ENCODE assay signal across 30 mouse cellular contexts in the genomic region with DNA sequence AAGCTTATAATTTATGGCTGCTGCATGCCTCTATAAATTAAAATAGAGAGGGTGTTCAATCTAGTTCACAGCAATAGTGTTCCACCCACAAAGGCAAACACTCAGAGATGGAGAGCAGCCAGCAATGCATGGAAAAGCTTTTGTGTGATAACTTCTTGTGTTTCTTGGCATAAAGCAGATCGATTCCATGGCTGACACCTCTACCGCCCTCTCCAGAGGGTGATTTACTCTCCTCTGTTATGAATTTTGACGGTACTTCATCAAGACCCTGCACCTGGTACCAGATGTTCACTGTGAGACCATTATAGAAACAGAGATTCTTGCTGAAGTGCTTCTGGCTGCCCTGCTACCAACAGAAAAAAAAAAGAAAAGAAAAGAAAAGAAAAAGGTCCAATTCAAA. TPM values are rescaled to one million over a fixed set of nuclear protein-coding genes. Genes with fewer than 3 reads are reported as not detected.
DNase-seq lines count a peak whose midpoint lies in the region; ATAC-seq and TF ChIP-seq lines count a peak whose summit lies in the region.
"Had no signal": no experiment of that assay in that cellular context is flagged by ENCODE, and none has a peak within 500 bp of the region (broad histone marks: within the 10 kb centered on the region; RNA-seq: fewer than 3 reads in every experiment).

No protein-coding gene starts in this region.

- H3K27ac ChIP-seq in hindbrain, embryonic 13.5 days: 0 out of 2 replicates have a peak overlapping the region, but pooled peaks have one; percentile 23
- no peak overlapping the region for H3K27ac ChIP-seq in hindbrain, postnatal 0 days
- H3K27ac ChIP-seq in neural tube, embryonic 12.5 days: no peak overlapping the region
- H3K27ac ChIP-seq in neural tube, embryonic 15.5 days (replicated peaks): no peak overlapping the region
- H3K27ac ChIP-seq: embryonic facial prominence, embryonic 15.5 days; forebrain, embryonic 13.5 days; midbrain, embryonic 13.5 days; stomach, embryonic 15.5 days had no signal

- peak; percentile 63; the same call in 1 of the 2 replicates for ATAC-seq in hindbrain, embryonic 13.5 days (ENCODE audit: low FRiP score)
- no peak for ATAC-seq in hindbrain, postnatal 0 days
- peak; percentile 58; the same call in 1 of the 2 replicates for ATAC-seq in neural tube, embryonic 12.5 days (ENCODE audit: low FRiP score, low read depth)
- peak; percentile 59 for ATAC-seq in neural tube, embryonic 15.5 days (ENCODE audit: low FRiP score)
- ATAC-seq: activated CD4-positive, CD25-positive, alpha-beta regulatory T cell, adult 4 months; forebrain, embryonic 13.5 days; intestine, postnatal 0 days; midbrain, embryonic 13.5 days had no signal

- peak; percentile 13 for DNase-seq in embryo, embryonic 11.5 days (ENCODE audit: low read depth, low spot score)
- DNase-seq in embryo, embryonic 11 days: no peak
- DNase-seq in hindbrain, postnatal 0 days (ENCODE audit: low spot score): no peak
- no peak for DNase-seq in neural tube, embryonic 10.5 days (ENCODE audit: extremely low spot score, low spot score)
- no peak for DNase-seq in retina, postnatal 1 day
- DNase-seq: adrenal gland, adult 2 months; cerebellum, adult 11 months; cerebellum, adult 9-10 months; cerebellum, postnatal 36 days; gastrocnemius, postnatal 14 days; heart, postnatal 36 days; kidney, adult 9 months; kidney, postnatal 10 days; layer of hippocampus, postnatal 36 days; lung, postnatal 36 days; right cerebral cortex, postnatal 25 days had no signal

- H3K9me3 ChIP-seq in hindbrain, embryonic 13.5 days: no peaks in the 10 kb centered on the region
- no peaks in the 10 kb centered on the region for H3K9me3 ChIP-seq in hindbrain, postnatal 0 days (ENCODE audit: low read length)
- H3K9me3 ChIP-seq in neural tube, embryonic 12.5 days: no peaks in the 10 kb centered on the region
- H3K9me3 ChIP-seq in neural tube, embryonic 15.5 days (replicated peaks): no peaks in the 10 kb centered on the region
- H3K9me3 ChIP-seq: embryonic facial prominence, embryonic 15.5 days; forebrain, embryonic 13.5 days; megakaryocyte, embryonic 14.5 days; midbrain, embryonic 13.5 days; stomach, embryonic 15.5 days had no signal

- peaks cover 3% of the 10 kb centered on the region; the same call in 1 of the 2 replicates for H3K4me1 ChIP-seq in hindbrain, embryonic 13.5 days (replicated peaks)
- no peaks in the 10 kb centered on the region for H3K4me1 ChIP-seq in hindbrain, postnatal 0 days (ENCODE audit: insufficient read depth, low read length)
- no peaks in the 10 kb centered on the region for H3K4me1 ChIP-seq in neural tube, embryonic 12.5 days
- H3K4me1 ChIP-seq in neural tube, embryonic 15.5 days: peaks cover 6% of the 10 kb centered on the region; the same call in 1 of the 2 replicates
- H3K4me1 ChIP-seq: embryonic facial prominence, embryonic 15.5 days; forebrain, embryonic 13.5 days; megakaryocyte, embryonic 14.5 days; midbrain, embryonic 13.5 days; stomach, embryonic 15.5 days had no signal

- H3K27me3 ChIP-seq in hindbrain, embryonic 13.5 days: no peaks in the 10 kb centered on the region
- H3K27me3 ChIP-seq in hindbrain, postnatal 0 days (ENCODE audit: insufficient read depth, low read length): no peaks in the 10 kb centered on the region
- no peaks in the 10 kb centered on the region for H3K27me3 ChIP-seq in neural tube, embryonic 12.5 days (replicated peaks)
- H3K27me3 ChIP-seq in neural tube, embryonic 15.5 days (replicated peaks): no peaks in the 10 kb centered on the region
- H3K27me3 ChIP-seq: CH12.LX; embryonic facial prominence, embryonic 15.5 days; forebrain, embryonic 13.5 days; midbrain, embryonic 13.5 days; stomach, embryonic 15.5 days had no signal

- no peak overlapping the region for H3K4me3 ChIP-seq in hindbrain, embryonic 13.5 days
- H3K4me3 ChIP-seq in hindbrain, postnatal 0 days (ENCODE audit: low read length): no peak overlapping the region
- H3K4me3 ChIP-seq in neural tube, embryonic 12.5 days: no peak overlapping the region
- no peak overlapping the region for H3K4me3 ChIP-seq in neural tube, embryonic 15.5 days (replicated peaks)
- H3K4me3 ChIP-seq: embryonic facial prominence, embryonic 15.5 days; forebrain, embryonic 13.5 days; megakaryocyte, embryonic 14.5 days; midbrain, embryonic 13.5 days; stomach, embryonic 15.5 days had no signal

- TF ChIP-seq CTCF in hindbrain, postnatal 0 days (IDR thresholded peaks at IDR 0.05; ENCODE audit: low read depth): no peak

- H3K9ac ChIP-seq in hindbrain, embryonic 13.5 days: no peak overlapping the region
- H3K9ac ChIP-seq in hindbrain, postnatal 0 days (replicated peaks; ENCODE audit: low read length): no peak overlapping the region
- no peak overlapping the region for H3K9ac ChIP-seq in neural tube, embryonic 12.5 days
- H3K9ac ChIP-seq in neural tube, embryonic 15.5 days (replicated peaks): no peak overlapping the region
- H3K9ac ChIP-seq: embryonic facial prominence, embryonic 15.5 days; forebrain, embryonic 13.5 days; midbrain, embryonic 13.5 days; stomach, embryonic 15.5 days had no signal

- H3K36me3 ChIP-seq in hindbrain, embryonic 13.5 days: no peaks in the 10 kb centered on the region
- H3K36me3 ChIP-seq in hindbrain, postnatal 0 days (ENCODE audit: insufficient read depth, low read length): no peaks in the 10 kb centered on the region
- no peaks in the 10 kb centered on the region for H3K36me3 ChIP-seq in neural tube, embryonic 12.5 days
- no peaks in the 10 kb centered on the region for H3K36me3 ChIP-seq in neural tube, embryonic 15.5 days
- H3K36me3 ChIP-seq: embryonic facial prominence, embryonic 15.5 days; midbrain, embryonic 13.5 days; stomach, embryonic 15.5 days had no signal

- no peak overlapping the region for H3K4me2 ChIP-seq in hindbrain, embryonic 13.5 days
- no peak overlapping the region for H3K4me2 ChIP-seq in hindbrain, postnatal 0 days (ENCODE audit: low read depth, low read length)
- no peak overlapping the region for H3K4me2 ChIP-seq in neural tube, embryonic 12.5 days (replicated peaks)
- no peak overlapping the region for H3K4me2 ChIP-seq in neural tube, embryonic 15.5 days
- H3K4me2 ChIP-seq: embryonic facial prominence, embryonic 15.5 days; forebrain, embryonic 13.5 days; heart, embryonic 11.5 days; liver, embryonic 11.5 days; midbrain, embryonic 13.5 days; stomach, embryonic 15.5 days had no signal

- 42% methylated on average over 3 of the region's 3 CpGs for WGBS in hindbrain, embryonic 13.5 days
- WGBS in hindbrain, postnatal 0 days: 40% methylated on average over 3 of the region's 3 CpGs
- 57% methylated on average over 3 of the region's 3 CpGs for WGBS in neural tube, embryonic 12.5 days
- 29% methylated on average over 3 of the region's 3 CpGs for WGBS in neural tube, embryonic 15.5 days

RNA-seq across cellular contexts. Expression of a gene that starts 54.1 kb away (rescaled TPM):
- polyA plus RNA-seq in hindbrain, embryonic 13.5 days (2015; fragmentation: Nextera tagmentation; extraction: Ambion mirVana): not detected in 2 replicates
- 0.14 and 0.58 TPM in 2 replicates for total RNA-seq in hindbrain, postnatal 0 days (2014; rRNA removed)
- polyA plus RNA-seq in hindbrain, postnatal 0 days (2015; fragmentation: Nextera tagmentation; extraction: Ambion mirVana): 0.15 and 0.19 TPM in 2 replicates
- polyA plus RNA-seq in neural tube, embryonic 12.5 days (2016; fragmentation: Nextera tagmentation; extraction: Ambion mirVana): 0.13 and 0.19 TPM in 2 replicates
- 0.06 and 0.46 TPM in 2 replicates for polyA plus RNA-seq in neural tube, embryonic 15.5 days (2015; fragmentation: Nextera tagmentation; extraction: Ambion mirVana)
- total RNA-seq: granulocyte monocyte progenitor cell, adult 5-6 weeks had no signal
- polyA plus RNA-seq: midbrain, embryonic 13.5 days had no signal
